Mouse (Mus musculus) hindbrain, postnatal 0 days (tissue): ENCODE measurements around the gene Cpt1a. TPM values are rescaled to one million over a fixed set of nuclear protein-coding genes. Genes with fewer than 3 reads are reported as not detected.

ENCODE experiments used
- ATAC-seq: fragments of 200-750 bp; cut with Nextera tagmentation; 2 replicates; pipeline ENCODE4 v1.8.0; 2017; ENCODE audit warnings: mild to moderate bottlenecking, moderate TSS enrichment, moderate library complexity
- DNase-seq: peaks from one replicate; pipeline ENCODE4 v3.0.0-alpha.2; 2015; ENCODE audit warnings: low spot score
- H3K27ac ChIP-seq: fragments of 300-500 bp; sonication (generic); 2 replicates; pipeline ENCODE4 v1.5.1; 2014; ENCODE audit warnings: mild to moderate bottlenecking
- H3K27me3 ChIP-seq: fragments of 300-500 bp; sonication (generic); 2 replicates; pipeline ENCODE4 v1.6.1; 2014; ENCODE audit warnings: low read length, mixed read lengths; ENCODE audit not compliant: insufficient read depth
- H3K36me3 ChIP-seq: fragments of 300-500 bp; sonication (generic); 2 replicates; pipeline ENCODE4 v1.6.1; 2014; ENCODE audit warnings: low read length, mixed read lengths; ENCODE audit not compliant: insufficient read depth
- H3K4me1 ChIP-seq: fragments of 300-500 bp; sonication (generic); 2 replicates; pipeline ENCODE4 v1.6.1; 2014; ENCODE audit warnings: antibody characterized with exemption, low read length, mixed read lengths; ENCODE audit not compliant: insufficient read depth
- H3K4me2 ChIP-seq: fragments of 300-500 bp; sonication (generic); 2 replicates; pipeline ENCODE4 v1.6.1; 2014; ENCODE audit warnings: low read depth, mild to moderate bottlenecking, low read length, moderate library complexity, mixed read lengths
- H3K4me3 ChIP-seq: fragments of 300-500 bp; sonication (generic); 2 replicates; pipeline ENCODE4 v1.5.1; 2014; ENCODE audit warnings: low read length
- H3K9ac ChIP-seq: fragments of 300-500 bp; sonication (generic); replicated peaks from 2 replicates; pipeline ENCODE4 v1.6.1; 2014; ENCODE audit warnings: mild to moderate bottlenecking, low read length, moderate library complexity, mixed read lengths
- H3K9me3 ChIP-seq: fragments of 300-500 bp; sonication (generic); 2 replicates; pipeline ENCODE4 v1.6.1; 2016; ENCODE audit warnings: low read length, mixed read lengths
- CTCF ChIP-seq: IDR thresholded peaks from 2 replicates; pipeline ENCODE4 v1.5.1; 2016; ENCODE audit warnings: antibody characterized with exemption, control low read depth, low read depth
- WGBS: fragments of 180-500 bp; shearing (Covaris S2); extraction: QIAGEN DNeasy Blood & Tissue Kit; methylation state at CpG from one replicate; pipeline ENCODE4 v1.1.7; 2014; 5-methylcytosine and 5-hydroxymethylcytosine counted together
- microRNA-seq, 2 experiments: library from miRNA; unstranded; fragments of <30 nt; microRNA quantifications; one replicate each; pipeline ENCODE4; 2016
- polyA plus RNA-seq: library from polyadenylated mRNA; unstranded; fragments of >200 nt; fragmentation: Nextera tagmentation; extraction: Ambion mirVana; gene quantifications from 2 replicates; pipeline ENCODE4 v1.2.1, GENCODE M21; 2015
- total RNA-seq: library from RNA; depleted of rRNA; stranded (reverse); fragments of >200 nt; gene quantifications from 2 replicates; pipeline ENCODE4 v1.2.3, GENCODE M21; 2014; rRNA removed

The Cpt1a gene
- total and polyA plus RNA-seq, 2 experiments from 2014 or later, result 22.4 to 31.1 TPM

DNA sequence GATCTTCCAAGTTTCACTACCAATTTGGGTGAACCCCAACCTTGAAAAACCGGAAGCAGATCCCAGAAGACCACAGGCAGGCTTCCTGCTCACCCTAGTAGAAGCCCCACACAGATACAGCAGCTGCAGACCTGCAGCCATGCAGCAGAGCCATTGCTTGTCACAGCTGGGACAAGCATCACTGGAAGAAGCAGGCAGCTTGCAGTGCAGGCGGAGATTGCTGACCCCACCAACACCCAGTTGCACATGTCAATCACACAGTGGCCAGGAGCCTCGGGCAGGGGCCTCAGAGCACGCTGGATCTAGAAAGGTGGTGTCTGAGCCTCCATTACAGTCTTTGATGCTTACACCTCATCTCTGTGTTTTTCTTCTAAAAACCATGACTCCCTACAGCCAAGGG, 112.0 kb downstream of the Cpt1a start:
- H3K36me3 ChIP-seq, result no peaks in the 10 kb centered on the region
- no peak for TF ChIP-seq CTCF
- H3K9me3 ChIP-seq, result no peaks in the 10 kb centered on the region
- no peaks in the 10 kb centered on the region for H3K4me1 ChIP-seq
- H3K27ac ChIP-seq, result no peak overlapping the region
- no peaks in the 10 kb centered on the region for H3K27me3 ChIP-seq
- WGBS, result 30% methylated on average over 4 of the region's 4 CpGs
- H3K9ac ChIP-seq, result no peak overlapping the region
- no peak for ATAC-seq
- DNase-seq, result no peak
- no peak overlapping the region for H3K4me3 ChIP-seq
- no peak overlapping the region for H3K4me2 ChIP-seq

DNA sequence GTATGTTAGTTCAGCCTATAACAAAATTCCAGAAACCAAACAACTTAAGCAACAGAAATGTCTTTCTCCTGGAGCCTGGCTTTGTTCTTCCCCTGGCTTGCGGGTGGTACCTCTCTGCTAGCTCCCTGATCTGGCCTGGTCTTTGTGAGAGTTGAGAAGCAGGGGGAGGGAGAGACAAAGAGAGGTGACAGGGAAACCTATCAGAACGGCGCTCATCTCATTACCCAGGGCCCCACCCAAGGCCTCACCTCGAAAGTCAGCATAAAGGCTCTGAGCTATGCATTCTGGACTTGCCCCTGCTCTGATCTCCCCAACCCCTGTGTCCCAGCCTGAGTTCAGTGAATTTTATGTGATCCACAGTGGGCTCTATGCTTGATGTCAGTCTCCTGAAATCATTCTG, 112.5 kb downstream of the Cpt1a start:
- Histone ChIP-seq H3K27ac (no peak overlapping the region), H3K9ac (no peak overlapping the region), H3K4me2 (no peak overlapping the region), H3K4me3 (no peak overlapping the region), H3K36me3 (no peaks in the 10 kb centered on the region), H3K4me1 (no peaks in the 10 kb centered on the region), H3K27me3 (no peaks in the 10 kb centered on the region), H3K9me3 (no peaks in the 10 kb centered on the region)
- 43% methylated on average over 4 of the region's 4 CpGs for WGBS
- DNase-seq, result no peak
- no peak for TF ChIP-seq CTCF
- ATAC-seq, result no peak

Small RNA genes lying within 50 kb of the gene (microRNA-seq; reads per million reads assigned to microRNA genes)
- 0 to 0.88 reads per million in 2 experiments for gene Mir6984

Other genes starting within 250 kb of the Cpt1a start
- gene Mrpl21, start 39.4 kb upstream of the Cpt1a start, total RNA-seq, result 62.2 and 65.7 TPM in 2 replicates
- 93.8 and 105 TPM in 2 replicates for gene Mrpl21, start 39.4 kb upstream of the Cpt1a start, polyA plus RNA-seq
- gene Ighmbp2, start 39.3 kb upstream of the Cpt1a start, total RNA-seq, result 10.5 and 11.5 TPM in 2 replicates
- gene Ighmbp2, start 39.3 kb upstream of the Cpt1a start, polyA plus RNA-seq, result 8.6 and 9.2 TPM in 2 replicates
- 1.3 and 1.5 TPM in 2 replicates for gene Tesmin, start 66.5 kb downstream of the Cpt1a start, total RNA-seq
- gene Tesmin, start 66.5 kb downstream of the Cpt1a start, polyA plus RNA-seq, result 0.97 and 1.1 TPM in 2 replicates
- gene Gal, start 92.2 kb downstream of the Cpt1a start, total RNA-seq, result 0.75 and 3.7 TPM in 2 replicates
- 29.4 and 40.6 TPM in 2 replicates for gene Gal, start 92.2 kb downstream of the Cpt1a start, polyA plus RNA-seq